Mouse (Mus musculus): ENCODE data around the gene Srl.

- TF ChIP-seq CTCF (IDR thresholded peaks at IDR 0.05; ENCODE audit: extremely low read depth, insufficient read depth, insufficient read length, insufficient replicate concordance) (no peak), POLR2A (IDR thresholded peaks at IDR 0.05; ENCODE audit: low read depth, low read length) (no peak)
Observed at GRCm38 (mm10) chr16:4558980-4559631, 17.5 kb upstream of the Srl start.
